Mouse (Mus musculus) heart, adult 2 months (tissue): Measurements from ENCODE around the gene Plekha6.

Source experiments
- CTCF ChIP-seq: fragments of 200-600 bp; IDR thresholded peaks from 2 replicates; pipeline ENCODE4 v1.8.1; 2022; ENCODE audit warnings: antibody characterized with exemption, mild to moderate bottlenecking, moderate library complexity
- EP300 ChIP-seq: fragments of 200-500 bp; IDR thresholded peaks from 2 replicates; pipeline ENCODE4 v1.6.1; 2011; ENCODE audit warnings: low read depth, low read length, control low read depth; ENCODE audit not compliant: insufficient read depth
- POLR2A ChIP-seq: fragments of 200-500 bp; IDR thresholded peaks from 2 replicates; pipeline ENCODE4 v1.6.1; 2011; ENCODE audit warnings: mild to moderate bottlenecking, low read depth, low read length, control low read depth; ENCODE audit not compliant: insufficient read depth

GRCm38 (mm10) chr1:133267813-133268492 lies 103.9 kb downstream of the Plekha6 start:
- TF ChIP-seq POLR2A (no peak), CTCF (no peak), EP300 (no peak)
